Mouse (Mus musculus): ENCODE results near the gene 4930404N11Rik. TPM values are rescaled to one million over a fixed set of nuclear protein-coding genes. Genes with fewer than 3 reads are reported as not detected.

4930404N11Rik gene
- polyA plus RNA-seq, 1 experiment: 0.52 TPM

DNA sequence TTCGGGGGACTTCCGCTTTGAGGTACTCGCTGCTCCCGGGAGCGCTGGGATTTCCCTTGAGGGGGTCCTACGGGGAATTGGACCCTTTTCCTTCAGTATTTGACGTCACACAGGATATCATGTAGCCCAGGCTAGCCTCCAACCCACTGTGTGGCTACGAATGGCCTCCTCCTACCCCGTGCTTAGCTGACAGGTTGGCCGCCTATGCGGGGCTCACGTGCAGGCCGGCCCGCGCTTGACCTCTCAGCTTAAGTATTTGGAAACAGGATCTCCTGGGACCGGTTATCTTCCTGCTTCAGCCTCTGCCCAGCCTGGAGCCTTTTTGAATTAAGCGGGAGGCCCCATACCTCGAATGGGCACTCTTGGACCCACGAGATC, 19.0 kb upstream of the 4930404N11Rik start:
- Histone ChIP-seq H3K4me3 (ENCODE audit: insufficient read depth, low read length) (peak overlapping the region; percentile 71), H3K4me1 (ENCODE audit: control insufficient read depth, insufficient read depth, low read length) (peaks cover 4% of the 10 kb centered on the region), H3K27ac (ENCODE audit: insufficient read depth, low read length) (no peak overlapping the region)
- TF ChIP-seq CTCF (IDR thresholded peaks at IDR 0.05; ENCODE audit: extremely low read depth, insufficient read depth, low read length) (no peak), POLR2A (IDR thresholded peaks at IDR 0.05; ENCODE audit: extremely low read depth, insufficient read depth, low read length) (no peak)

DNA sequence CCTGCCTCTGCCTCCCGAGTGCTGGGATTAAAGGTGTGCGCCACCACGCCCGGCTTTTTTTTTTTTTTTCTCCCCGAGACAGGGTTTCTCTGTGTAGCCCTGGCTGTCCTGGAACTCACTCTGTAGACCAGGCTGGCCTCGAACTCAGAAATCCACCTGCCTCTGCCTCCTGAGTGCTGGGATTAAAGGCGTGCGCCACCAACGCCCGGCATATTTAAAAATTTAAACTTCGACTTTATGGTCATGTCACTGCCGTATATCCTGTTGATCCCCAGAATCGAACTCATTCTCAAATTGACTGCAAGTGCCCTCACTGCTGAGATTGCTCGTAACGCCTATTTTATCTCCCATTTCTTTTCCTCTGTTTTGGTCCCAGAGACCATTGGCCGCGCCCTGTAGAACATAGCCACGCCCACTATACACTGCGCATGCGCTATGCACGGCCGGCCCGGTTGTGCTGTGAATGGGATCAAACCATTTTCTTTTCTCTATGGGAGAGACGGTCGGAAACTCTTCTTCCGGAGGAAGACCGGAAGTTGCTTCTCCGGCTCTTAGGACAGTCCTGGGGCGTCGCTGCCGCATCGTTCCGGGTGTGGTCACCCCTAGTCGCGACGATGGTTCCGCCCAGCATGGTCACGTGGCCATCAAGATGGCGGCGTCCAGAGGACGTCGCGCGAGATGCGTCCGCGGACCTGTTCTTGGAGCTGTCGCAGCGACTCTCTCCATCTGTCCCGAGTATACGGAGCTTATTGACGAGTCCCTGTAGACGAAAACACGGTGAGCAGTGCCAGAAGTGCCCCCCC, 18.4 kb upstream of the 4930404N11Rik start, which contains the start of the genes Dohh and Gm48551:
Gene Dohh (plus strand): TSS at position 627 of the 803 bp plus-strand sequence.
Gene Gm48551 (plus strand): TSS at position 665 of the 803 bp plus-strand sequence.
- TF ChIP-seq POLR2A (IDR thresholded peaks at IDR 0.05; ENCODE audit: extremely low read depth, insufficient read depth, low read length): peak; percentile 91
- no peak for TF ChIP-seq CTCF (IDR thresholded peaks at IDR 0.05; ENCODE audit: extremely low read depth, insufficient read depth, low read length)
- H3K27ac ChIP-seq (ENCODE audit: insufficient read depth, low read length): no peak within 1 kb of the TSS
- peaks cover 4% of the 10 kb centered on the region for H3K4me1 ChIP-seq (ENCODE audit: control insufficient read depth, insufficient read depth, low read length)
- H3K4me3 ChIP-seq (ENCODE audit: insufficient read depth, low read length): peak within 1 kb of the TSS; percentile 71

DNA sequence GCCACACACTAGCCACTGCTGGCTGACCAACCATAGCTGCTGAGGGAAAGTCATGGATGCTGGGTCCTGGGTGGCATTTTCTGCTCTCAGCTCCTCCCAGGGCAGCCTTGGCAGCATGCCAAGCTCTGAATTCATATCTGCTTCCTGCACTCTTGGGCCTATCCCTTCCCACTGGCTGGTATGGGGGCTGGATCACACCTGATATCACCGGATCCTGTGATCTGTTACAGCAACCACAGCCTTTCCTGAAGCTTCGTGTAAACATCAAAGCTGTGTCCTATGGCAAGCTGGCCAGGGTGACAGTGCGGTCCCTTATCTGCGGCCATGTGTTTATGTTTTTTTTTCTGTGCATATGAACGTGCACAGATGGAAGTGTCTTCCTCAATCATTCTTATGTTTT, 16.4 kb upstream of the 4930404N11Rik start:
- Histone ChIP-seq H3K4me1 (ENCODE audit: control insufficient read depth, insufficient read depth, low read length) (peaks cover 8% of the 10 kb centered on the region), H3K4me3 (ENCODE audit: insufficient read depth, low read length) (no peak overlapping the region)

DNA sequence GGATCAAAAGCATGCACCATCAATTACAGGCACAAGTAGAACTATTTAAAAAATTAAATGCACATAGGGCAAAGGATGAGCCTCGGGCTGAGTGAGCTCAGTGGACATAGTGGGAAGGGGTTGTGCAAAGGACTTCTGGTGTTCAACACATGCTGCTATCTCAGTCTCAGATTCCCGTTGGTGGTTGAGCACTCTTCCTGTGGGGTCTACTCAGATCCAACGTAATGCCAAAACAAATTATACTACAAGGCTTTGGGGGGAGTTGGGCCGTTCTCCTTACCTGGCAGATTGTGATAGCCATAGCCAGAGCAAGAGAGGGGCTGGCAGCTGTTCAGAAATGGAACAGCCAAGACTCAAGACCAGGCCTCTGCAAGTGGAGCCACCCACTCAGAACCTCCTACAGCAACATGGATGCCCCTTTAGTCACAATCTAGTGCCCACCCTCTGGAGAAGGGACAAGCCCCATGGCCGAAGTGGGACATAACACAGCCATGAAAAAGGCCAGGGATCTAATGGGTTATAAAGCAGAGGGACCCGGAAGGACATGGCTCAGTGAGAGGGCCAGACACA, 14.3 kb upstream of the 4930404N11Rik start:
- no peak overlapping the region for H3K27ac ChIP-seq (ENCODE audit: insufficient read depth, low read length)
- H3K4me3 ChIP-seq (ENCODE audit: insufficient read depth, low read length): no peak overlapping the region
- TF ChIP-seq CTCF (IDR thresholded peaks at IDR 0.05; ENCODE audit: extremely low read depth, insufficient read depth, low read length) (no peak), POLR2A (IDR thresholded peaks at IDR 0.05; ENCODE audit: extremely low read depth, insufficient read depth, low read length) (no peak)
- peaks cover 7% of the 10 kb centered on the region; the same call in 1 of the 2 replicates for H3K4me1 ChIP-seq (ENCODE audit: control insufficient read depth, insufficient read depth, low read length)

More for the DNA sequence above, 16.4 kb upstream of the 4930404N11Rik start:
- no peak overlapping the region for H3K27ac ChIP-seq (ENCODE audit: insufficient read depth, low read length)
- TF ChIP-seq POLR2A (IDR thresholded peaks at IDR 0.05; ENCODE audit: extremely low read depth, insufficient read depth, low read length) (no peak), CTCF (IDR thresholded peaks at IDR 0.05; ENCODE audit: extremely low read depth, insufficient read depth, low read length) (no peak)

DNA sequence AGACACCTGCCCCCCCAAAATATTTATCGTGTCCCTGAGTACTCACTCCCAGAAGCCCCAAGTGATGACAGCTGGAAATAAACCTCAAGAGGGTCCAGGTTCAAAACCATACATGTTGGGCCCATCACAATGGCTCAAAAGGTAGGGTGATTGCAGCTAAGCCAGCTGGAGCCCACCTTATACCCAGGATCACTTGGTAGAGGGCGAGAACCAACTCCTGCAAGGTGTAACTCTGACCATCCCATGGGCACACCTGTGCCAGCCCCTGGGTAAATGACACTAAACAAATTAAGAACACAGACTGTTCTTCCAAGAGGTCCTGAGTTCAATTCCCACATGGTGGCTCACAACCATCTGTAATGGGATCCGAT, 13.6 kb upstream of the 4930404N11Rik start:
- H3K4me3 ChIP-seq (ENCODE audit: insufficient read depth, low read length): peak overlapping the region; percentile 32; the same call in 1 of the 2 replicates
- H3K27ac ChIP-seq (ENCODE audit: insufficient read depth, low read length): no peak overlapping the region
- TF ChIP-seq POLR2A (IDR thresholded peaks at IDR 0.05; ENCODE audit: extremely low read depth, insufficient read depth, low read length) (no peak), CTCF (IDR thresholded peaks at IDR 0.05; ENCODE audit: extremely low read depth, insufficient read depth, low read length) (no peak)

DNA sequence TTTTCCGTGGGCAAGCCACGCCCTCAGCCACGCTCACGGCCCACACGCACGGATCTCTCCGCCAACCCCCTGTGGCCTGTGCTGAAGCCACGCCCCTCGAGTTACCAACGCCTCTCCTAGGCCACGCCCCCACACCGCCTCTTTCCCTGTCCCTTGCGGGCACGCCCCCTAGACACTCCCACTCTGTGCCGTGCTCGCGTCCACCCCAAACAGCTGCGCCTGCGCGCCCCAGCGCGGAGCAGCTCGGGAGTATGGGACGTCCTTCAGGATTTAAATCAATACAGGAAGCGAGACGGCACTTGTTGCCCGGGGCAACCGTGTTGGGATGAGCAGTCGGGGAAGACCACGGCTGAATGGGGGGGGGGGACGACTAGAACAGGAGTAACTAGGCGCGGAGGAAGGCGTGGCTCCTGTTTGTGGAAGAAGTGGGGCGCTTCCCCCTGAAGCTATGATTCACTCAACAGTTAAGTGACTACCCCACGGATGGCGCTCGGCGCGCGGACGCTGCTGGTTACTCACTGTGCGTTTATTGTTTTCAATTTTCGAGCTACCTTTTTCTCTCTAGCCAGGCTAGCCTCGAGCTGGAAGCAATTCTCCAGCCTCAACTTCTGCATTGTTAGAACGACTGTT, 13.1 kb upstream of the 4930404N11Rik start:
- peak overlapping the region; percentile 89 for H3K4me3 ChIP-seq (ENCODE audit: insufficient read depth, low read length)
- no peak overlapping the region for H3K27ac ChIP-seq (ENCODE audit: insufficient read depth, low read length)
- TF ChIP-seq POLR2A (IDR thresholded peaks at IDR 0.05; ENCODE audit: extremely low read depth, insufficient read depth, low read length): 0 out of 2 replicates have a peak, but pooled peaks have one; percentile 15
- no peak for TF ChIP-seq CTCF (IDR thresholded peaks at IDR 0.05; ENCODE audit: extremely low read depth, insufficient read depth, low read length)

More for the DNA sequence above, 13.6 kb upstream of the 4930404N11Rik start:
- peaks cover 7% of the 10 kb centered on the region; the same call in 1 of the 2 replicates for H3K4me1 ChIP-seq (ENCODE audit: control insufficient read depth, insufficient read depth, low read length)

DNA sequence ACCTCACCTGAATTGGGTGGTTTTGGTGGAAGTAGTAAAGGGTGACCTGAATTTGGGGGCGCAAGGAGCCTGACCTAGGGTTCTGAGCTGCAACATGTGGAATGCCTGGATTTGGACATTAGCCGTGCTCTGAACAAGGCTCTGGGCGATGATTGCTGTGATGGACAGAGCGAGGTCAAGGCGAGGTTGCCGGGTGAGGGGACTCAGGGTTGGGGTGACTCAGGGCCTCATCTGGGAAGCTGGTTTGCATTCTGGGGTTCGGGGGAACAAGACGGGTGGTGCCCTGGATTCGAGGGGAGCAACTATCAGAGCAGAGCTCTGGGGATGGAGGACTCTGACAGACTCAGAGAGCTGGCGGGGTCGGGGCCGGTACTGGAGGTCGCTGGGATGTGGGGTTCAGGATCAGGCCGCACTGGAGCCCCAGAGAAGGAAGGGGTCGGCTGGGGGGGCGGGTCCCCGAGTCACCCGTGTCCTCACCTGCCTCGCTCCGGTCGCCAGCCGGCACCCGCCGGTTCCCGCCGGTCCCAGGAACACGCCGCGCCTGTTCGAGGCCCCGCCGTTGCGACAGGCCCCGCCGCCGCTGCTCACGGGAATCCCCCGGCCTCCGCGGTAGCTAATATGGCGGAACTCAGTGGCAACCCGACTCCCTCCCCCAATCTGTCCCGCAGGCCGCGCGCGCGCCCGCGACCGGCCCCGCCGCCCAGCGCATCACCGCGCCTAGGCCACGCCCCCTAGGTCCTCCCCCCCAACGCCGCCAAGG, 12.4 kb upstream of the 4930404N11Rik start, which contains the start of gene Fzr1:
Gene Fzr1 (minus strand): TSS at position 724 of the 760 bp plus-strand sequence.
- peak within 1 kb of the TSS; percentile 89 for H3K4me3 ChIP-seq (ENCODE audit: insufficient read depth, low read length)
- H3K4me1 ChIP-seq (ENCODE audit: control insufficient read depth, insufficient read depth, low read length): peaks cover 7% of the 10 kb centered on the region; the same call in 1 of the 2 replicates
- peak; percentile 56; the same call in 1 of the 2 replicates for TF ChIP-seq POLR2A (IDR thresholded peaks at IDR 0.05; ENCODE audit: extremely low read depth, insufficient read depth, low read length)
- TF ChIP-seq CTCF (IDR thresholded peaks at IDR 0.05; ENCODE audit: extremely low read depth, insufficient read depth, low read length): no peak
- no peak within 1 kb of the TSS for H3K27ac ChIP-seq (ENCODE audit: insufficient read depth, low read length)

More for the DNA sequence above, 13.1 kb upstream of the 4930404N11Rik start:
- peaks cover 7% of the 10 kb centered on the region; the same call in 1 of the 2 replicates for H3K4me1 ChIP-seq (ENCODE audit: control insufficient read depth, insufficient read depth, low read length)

DNA sequence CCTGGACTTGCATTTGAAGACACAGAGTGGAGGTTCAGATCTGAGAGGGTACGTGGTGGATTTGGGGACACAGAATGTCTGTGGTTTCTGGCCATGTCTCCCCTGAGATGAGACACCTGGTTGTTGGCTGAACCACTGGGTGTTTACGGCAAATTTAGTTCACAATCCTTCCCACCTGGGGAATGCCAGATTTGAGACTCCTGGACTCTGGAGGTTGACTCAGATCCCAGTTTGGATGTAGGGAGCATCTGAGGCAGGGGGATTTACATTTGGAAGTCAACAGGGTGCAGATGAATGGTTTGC, 11.7 kb upstream of the 4930404N11Rik start:
- Histone ChIP-seq H3K4me1 (ENCODE audit: control insufficient read depth, insufficient read depth, low read length) (peaks cover 7% of the 10 kb centered on the region; the same call in 1 of the 2 replicates), H3K27ac (ENCODE audit: insufficient read depth, low read length) (no peak overlapping the region), H3K4me3 (ENCODE audit: insufficient read depth, low read length) (peak overlapping the region; percentile 89)
- TF ChIP-seq POLR2A (IDR thresholded peaks at IDR 0.05; ENCODE audit: extremely low read depth, insufficient read depth, low read length) (no peak), CTCF (IDR thresholded peaks at IDR 0.05; ENCODE audit: extremely low read depth, insufficient read depth, low read length) (no peak)

Measured in cortical plate, adult 2 months (tissue).